Mouse (Mus musculus): ENCODE data around the gene Inpp5f. TPM values are rescaled to one million over a fixed set of nuclear protein-coding genes. Genes with fewer than 3 reads are reported as not detected.

The Inpp5f gene
- polyA plus RNA-seq, 1 experiment from 2014 or later = 25.3 TPM

- H3K27me3 ChIP-seq = peaks cover 5% of the 10 kb centered on the region
- H3K36me3 ChIP-seq = peaks cover under 1% of the 10 kb centered on the region
- WGBS = under 1% methylated on average over 55 of the region's 55 CpGs
- peak within 1 kb of the TSS; percentile 94 for H3K9ac ChIP-seq
- ATAC-seq (ENCODE audit: insufficient number of reproducible peaks, insufficient read depth, low FRiP score, low TSS enrichment, low read depth) = peak; percentile 84
- H3K4me2 ChIP-seq = peak within 1 kb of the TSS; percentile 83
- H3K4me3 ChIP-seq = peak within 1 kb of the TSS; percentile 99
- no peaks in the 10 kb centered on the region for H3K9me3 ChIP-seq
- peaks cover 31% of the 10 kb centered on the region for H3K4me1 ChIP-seq
- H3K27ac ChIP-seq = peak within 1 kb of the TSS; percentile 74
These were observed 133.8 kb downstream of the Inpp5f start, which contains the start of gene Sec23ip for GRCm38 (mm10) chr7:128744684-128745485. Sec23ip (plus strand) TSS chr7:128744943.

Other genes starting within 250 kb of the Inpp5f start
- 11.7 and 12.3 TPM in 2 replicates for gene Rgs10, start 192.6 kb upstream of the Inpp5f start, polyA plus RNA-seq (2015; fragmentation: Nextera tagmentation; extraction: Ambion mirVana)
- 37.9 and 45.4 TPM in 2 replicates for gene Tial1, start 149.6 kb upstream of the Inpp5f start, polyA plus RNA-seq (2015; fragmentation: Nextera tagmentation; extraction: Ambion mirVana)
- 13.5 and 14.4 TPM in 2 replicates for gene Bag3, start 87.7 kb upstream of the Inpp5f start, polyA plus RNA-seq (2015; fragmentation: Nextera tagmentation; extraction: Ambion mirVana)
- gene Mcmbp, start 129.2 kb downstream of the Inpp5f start, polyA plus RNA-seq (2015; fragmentation: Nextera tagmentation; extraction: Ambion mirVana) = 68.8 and 70.8 TPM in 2 replicates
- 34.1 and 38.3 TPM in 2 replicates for gene Sec23ip, start 133.6 kb downstream of the Inpp5f start, polyA plus RNA-seq (2015; fragmentation: Nextera tagmentation; extraction: Ambion mirVana)